Mouse (Mus musculus) cerebellum, postnatal 10 days (tissue): ENCODE results near the gene Dazap2.

Experiments used
- DNase-seq, 2 experiments: peaks; one replicate each; pipeline ENCODE4 v3.0.0; 2021; ENCODE audit warnings: mixed read lengths in 2 of 2

Dazap2 gene

DNA sequence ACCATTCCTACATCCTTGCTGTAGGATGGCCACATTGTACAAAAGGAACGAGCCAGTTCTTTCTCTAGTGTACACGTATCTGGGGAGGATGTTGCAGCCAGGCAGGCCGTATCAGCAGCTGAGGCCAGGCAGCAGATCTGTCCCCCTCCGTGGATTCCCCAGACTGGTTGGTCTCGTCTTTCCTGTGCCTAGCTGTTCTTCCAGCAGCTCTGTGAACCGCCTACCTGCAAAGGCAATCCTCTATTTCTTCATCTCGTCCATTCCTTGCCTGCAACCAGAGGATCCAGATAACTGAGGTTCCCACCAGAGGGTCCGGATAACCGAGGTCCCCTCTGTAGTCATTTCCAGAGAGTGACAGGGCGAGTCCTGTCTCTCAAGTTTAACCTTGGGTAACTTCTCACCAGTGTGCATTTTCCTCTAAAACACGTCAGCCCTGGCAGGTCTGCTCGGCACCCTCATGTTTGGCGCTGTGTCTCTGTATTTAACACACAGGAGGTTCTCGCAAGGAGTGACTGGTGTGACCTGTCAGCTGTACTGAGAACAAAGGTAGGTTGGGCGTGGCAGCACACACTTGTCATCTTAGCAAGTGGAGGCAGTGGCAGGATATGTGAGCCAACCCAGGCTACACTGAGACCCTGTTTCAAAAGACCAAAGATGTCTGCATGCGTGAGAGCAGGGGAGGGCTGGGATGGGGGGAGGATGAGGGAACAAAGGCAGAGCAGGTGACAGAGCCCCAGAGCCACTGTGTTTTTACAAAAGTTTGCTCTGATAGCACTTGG lies 25.0 kb downstream of the Dazap2 start:
- DNase-seq, result no peak

DNA sequence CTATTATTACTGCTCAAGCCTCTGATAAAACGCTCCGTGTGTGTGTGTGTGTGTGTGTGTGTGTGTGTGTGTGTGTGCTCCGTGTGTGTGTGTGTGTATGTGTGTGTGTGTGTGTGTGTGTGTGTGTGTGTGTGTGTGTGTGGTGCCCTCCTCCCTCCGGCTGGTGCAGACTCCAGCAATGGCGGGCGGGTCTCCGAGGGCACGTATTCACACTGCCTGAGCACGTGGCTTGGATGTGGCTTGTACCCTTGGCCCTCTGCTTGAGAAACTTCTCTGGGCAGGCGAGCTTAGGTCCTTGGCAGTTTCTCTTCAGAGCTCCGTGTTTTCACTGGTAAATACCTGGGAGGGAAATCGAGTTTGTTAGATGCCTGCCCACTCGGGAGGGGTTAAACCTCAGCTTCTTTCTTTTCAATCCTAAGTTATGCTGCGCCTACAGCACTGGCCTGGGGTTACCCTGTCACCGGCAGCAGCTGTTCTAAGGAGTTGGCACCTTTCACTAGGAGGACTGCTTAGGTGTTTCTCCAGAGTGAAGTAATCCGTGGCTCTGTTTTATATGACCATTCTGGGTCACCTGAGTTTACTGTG lies 26.2 kb downstream of the Dazap2 start:
- DNase-seq, result no peak

DNA sequence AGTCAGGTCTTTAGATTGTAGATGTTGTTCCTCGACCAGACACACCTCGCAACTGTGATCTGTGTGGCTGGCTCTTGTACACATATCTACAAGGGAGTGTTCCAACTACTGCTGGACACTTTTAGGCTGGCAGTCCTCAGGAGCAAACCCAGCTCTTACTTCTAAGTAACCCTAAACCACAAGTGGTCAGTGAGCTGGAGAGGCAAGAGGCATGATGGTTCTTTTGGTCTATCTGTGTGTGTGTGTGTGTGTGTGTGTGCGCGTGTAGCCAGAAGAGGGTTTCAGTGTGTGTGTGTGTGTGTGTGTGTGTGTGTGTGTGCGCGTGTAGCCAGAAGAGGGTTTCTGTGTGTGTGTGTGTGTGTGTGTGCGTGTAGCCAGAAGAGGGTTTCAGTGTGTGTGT lies 27.3 kb downstream of the Dazap2 start:
- DNase-seq, result no peak

DNA sequence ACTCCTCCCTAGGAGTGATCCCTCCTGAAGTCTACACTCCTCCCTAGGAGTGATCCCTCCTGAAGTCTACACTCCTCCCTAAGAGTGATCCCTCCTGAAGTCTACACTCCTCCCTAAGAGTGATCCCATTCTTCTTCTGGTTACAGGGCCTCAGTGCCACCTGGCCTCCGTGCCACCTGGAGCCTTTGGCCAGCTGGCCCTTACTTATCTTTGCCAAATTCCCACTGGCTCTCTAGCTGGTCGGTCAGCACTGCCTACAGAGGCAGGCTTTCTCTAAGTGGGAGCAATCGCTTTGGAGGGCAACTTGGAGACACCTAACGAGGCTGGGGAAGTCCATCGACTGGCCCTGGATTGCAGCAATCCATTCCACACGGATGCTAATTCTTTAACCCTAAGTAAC lies 31.0 kb downstream of the Dazap2 start:
- peak; percentile 36 to 48 for DNase-seq

DNA sequence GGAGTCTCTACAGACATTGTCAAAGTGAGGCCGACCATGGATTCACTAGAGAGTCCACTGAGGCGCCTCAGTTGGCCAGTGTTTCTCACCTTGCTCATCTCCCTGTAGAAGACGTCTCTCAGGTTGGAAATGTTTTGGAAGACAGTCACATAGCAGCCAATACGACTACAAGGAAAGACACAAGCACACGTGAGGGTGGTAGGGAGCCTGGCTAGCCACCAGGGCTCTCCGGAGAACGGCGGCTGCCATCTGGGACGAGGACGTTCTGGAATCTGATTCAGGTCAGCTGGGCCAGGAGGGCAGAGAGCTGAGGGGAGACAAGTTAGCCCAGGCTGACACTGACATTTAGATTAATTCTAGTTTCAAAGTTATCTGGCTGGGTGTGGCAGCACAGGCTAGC lies 35.0 kb downstream of the Dazap2 start:
- peak; percentile 50 to 51 for DNase-seq

DNA sequence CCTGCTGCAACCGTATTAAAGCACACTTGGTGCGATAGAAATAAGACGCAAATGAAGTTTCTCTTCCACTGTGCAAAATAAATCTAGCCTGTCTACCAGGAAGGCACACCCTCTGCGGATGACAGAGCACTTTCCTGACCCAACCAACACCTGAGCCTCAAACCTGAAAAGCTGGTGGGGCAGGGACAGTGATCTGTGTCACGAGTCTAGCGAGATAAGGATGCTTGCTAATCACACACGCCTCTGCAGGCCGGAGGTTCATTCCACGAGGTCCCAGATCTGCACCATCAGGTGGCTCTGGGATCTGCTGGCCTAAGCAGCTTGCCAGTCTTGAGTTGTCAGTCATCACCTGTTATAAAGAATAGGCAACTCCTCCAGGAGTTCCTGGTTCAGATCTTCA lies 36.5 kb downstream of the Dazap2 start:
- DNase-seq, result no peak

DNA sequence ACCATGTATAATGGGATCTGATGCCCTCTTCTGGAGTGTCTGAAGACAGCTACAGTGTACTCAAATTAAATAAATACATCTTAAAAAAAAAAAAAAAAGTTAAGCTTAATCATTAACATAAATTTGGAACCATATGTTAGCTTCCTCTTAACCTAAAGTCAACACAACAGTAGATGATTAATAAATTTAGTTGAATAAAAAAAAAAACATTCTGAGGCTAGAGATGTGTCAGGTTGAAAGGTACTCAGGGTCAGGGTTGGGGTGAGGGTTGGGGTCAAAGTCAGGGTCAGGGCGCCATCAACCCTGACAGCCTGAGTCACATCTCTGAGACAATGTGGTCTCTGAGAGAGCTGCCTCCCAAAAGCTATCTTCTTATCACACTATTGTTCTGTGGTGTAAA lies 39.1 kb downstream of the Dazap2 start:
- DNase-seq, result no peak

DNA sequence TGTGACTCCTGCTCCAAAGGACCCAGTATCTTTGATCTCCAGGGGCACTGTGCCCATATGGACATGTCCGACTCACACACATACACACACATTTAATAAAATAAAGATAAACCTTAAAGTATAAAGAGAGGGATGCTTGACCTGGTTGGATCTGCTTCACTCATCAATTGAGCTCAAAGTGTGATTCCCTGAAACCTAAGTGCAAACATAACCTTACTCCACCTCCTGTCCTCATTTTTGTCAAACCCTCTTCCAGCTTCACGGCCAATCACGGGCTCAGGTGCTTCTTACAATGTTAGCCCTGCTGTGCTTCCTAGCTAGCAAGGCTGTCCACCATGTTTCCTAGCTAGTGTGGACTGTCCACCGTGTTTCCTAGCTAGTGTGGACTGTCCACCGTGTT lies 40.1 kb downstream of the Dazap2 start:
- no peak for DNase-seq

DNA sequence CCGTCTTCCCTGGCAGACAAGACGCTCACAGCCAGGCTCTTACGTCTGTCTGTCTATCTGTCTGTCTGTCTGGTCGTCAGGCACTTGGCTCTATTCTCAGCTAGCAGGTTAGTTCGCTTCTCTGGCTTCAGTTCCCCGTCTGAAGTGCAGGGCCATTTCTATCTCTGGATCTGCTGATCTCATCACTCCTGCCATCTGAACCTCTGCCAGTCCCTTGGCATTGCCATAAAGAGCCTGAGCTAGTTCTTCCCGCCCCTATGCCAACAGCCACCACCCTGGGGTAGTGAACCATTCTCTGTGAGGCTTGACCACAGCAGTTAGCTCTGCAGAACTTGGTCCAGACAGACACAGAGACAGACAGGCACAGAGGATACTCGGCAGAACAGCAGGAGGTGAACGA lies 45.2 kb downstream of the Dazap2 start:
- peak; percentile 71 to 75 for DNase-seq

DNA sequence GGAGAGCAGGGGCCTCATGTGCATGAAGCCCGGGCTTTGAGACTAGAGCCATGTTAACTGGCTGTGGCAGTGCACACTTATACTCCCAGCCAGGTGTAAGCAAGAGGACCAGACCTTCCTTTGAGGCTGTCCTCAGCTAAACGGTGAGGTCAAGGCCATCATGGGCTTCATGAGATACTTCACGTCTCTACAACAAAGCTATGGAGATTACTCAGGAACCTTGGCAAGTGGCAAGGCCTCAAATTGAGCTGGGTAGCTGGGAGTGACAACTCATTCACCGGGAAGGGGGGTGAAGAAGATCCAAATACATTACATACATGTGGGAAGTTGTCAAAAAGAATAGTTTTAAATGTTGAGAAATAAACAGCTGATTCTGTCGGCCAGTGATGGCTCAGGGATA lies 45.7 kb downstream of the Dazap2 start:
- no peak for DNase-seq

DNA sequence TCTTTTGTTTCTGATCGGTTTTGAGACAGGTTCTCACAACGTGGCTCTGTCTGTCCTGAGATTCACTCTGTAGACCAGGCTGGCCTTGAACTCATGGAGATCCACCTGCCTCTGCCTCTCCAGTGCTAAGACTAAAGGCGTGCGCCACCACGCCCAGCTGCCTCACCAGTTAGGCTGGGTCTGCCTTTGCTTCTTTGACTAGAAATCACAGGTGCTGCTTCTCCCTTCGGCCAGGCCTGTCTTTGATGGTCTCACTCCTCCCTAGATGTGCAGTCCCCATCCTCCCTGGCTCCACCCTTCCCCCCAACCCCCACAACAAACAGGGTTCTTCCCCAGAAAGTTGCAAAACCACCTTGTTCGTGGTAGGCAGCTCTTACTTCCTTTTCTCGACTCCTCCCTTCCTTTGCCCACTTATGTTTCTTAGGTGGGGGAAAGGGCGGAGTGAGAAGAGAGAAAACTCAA lies 49.7 kb downstream of the Dazap2 start:
- DNase-seq, result no peak

DNA sequence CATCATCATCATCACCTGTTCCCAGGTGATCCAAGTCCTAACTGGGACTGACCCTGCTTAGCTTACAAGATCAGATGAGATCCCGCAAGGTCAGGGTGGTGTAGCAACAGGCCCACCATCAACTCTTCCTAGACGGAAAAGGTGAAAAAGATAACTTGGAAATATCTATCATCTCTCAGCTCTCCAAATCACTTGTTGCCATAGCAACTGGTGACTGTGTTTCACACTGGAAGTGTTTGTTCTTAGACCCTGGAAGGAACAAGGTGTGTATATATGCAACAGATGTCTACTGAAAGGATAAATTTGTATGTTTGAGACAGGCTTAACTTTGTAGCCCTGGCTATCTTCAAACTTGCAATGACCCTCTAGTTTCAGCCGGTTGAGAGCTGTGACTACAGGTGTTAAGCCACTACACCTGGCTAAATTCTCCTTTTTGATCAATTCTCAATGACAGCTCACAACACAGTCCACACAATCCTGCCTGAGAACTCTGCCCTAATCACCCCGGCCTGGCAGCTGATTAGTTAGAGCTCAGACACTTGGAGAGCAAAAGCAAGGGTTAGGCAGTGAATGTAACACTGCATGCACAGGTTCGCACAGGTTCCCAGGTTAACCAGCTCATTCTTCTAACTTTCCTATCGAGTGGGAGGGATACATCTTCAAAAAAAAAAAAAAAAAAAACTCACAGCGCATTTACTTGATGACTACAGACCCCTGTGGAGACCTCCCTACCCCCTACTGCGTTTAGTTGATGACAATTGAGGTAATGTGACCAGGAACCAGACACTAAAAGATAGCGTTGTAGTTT lies 50.5 kb downstream of the Dazap2 start:
- no peak for DNase-seq

DNA sequence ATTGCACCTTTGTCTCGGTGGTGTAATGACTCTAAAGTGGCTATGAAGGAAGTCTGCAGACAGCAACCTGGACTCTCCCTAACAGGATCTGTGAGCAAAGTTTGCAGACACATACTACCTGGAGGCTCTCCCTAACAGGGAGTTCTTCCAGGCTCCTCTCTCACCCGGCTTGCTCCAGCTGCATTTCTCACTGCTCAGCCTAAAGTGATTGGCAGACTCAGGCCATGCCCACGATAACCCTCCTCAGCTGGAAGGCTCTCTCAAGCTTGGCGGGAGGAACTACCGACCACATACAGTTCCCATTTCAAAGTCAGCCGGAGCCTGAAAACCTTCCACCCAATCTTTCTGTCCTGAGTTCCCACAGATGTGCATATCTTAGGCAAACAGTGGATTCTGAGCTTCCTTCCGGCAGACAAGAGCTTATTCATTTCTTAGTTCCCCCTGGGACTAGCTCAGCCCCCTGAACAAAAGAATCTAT lies 51.1 kb downstream of the Dazap2 start:
- no peak for DNase-seq

DNA sequence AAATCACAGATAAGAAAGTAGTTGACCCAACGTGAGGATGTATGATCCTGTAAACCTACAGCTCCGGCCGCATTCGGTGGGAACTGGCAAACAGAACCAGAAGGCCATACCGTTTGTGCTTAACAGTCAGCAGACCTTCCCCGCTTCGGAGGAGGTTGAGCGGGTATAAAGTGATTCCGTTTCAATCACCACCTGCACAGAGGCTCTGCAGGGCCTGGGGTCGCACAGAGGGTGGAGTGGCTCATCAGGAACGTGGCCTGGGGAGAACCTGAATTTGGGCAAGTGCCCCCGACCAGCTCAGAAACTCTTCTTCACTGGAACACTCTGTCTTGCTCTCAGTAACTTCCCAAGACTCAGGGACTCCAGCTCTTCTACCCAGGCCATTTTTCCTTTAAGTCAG lies 51.7 kb downstream of the Dazap2 start:
- DNase-seq, result no peak

DNA sequence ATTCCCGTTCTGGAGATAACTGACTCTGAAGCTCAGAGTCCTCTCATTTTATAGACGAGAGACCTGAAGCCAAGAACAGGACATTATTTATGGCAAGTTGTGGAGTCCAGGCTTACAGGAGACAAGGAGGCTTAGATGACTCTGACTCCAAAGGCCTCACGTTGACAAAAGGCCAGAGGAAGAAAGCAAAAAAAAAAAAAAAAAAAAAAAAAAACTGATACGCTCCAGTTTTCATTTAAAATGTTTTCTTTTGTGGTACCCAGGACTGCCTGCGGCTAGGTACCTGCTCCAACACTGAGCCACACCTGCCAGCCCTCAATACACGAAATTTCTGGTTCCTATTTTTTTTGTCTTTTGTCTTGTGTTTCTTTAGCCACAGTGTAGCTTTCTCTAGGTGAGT lies 52.3 kb downstream of the Dazap2 start:
- no peak for DNase-seq

DNA sequence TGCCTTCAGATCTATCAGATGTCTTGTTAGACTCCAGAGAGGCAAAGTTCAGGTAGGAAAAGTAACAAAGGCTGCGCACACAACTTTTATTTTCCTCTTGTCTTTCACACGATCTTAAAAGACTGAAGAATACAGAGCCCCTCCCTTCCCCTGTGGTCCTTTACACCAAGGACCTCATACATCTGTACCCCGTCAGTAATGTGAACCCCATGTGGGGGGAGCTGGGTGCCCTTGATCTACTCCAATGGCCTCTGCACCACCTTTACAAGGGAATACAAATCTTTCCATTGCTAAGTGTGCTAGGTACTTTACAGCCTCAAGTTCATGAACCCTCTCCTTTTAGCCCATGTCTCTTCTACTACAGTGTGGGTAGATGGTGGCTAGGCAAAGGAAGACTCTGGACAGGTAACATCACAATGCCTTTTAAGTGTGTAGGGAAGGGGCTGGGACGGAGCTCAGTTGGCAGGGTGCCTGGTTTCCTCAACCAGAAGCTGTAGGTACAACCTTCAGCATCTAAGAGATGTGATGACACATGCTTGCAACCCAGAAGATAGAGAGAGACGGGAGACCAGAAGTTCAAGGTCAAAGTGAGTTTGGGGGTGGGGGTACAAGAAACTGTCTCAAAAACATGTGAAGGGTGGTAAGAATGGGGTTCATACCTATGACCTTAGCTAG lies 52.9 kb downstream of the Dazap2 start:
- DNase-seq, result no peak

DNA sequence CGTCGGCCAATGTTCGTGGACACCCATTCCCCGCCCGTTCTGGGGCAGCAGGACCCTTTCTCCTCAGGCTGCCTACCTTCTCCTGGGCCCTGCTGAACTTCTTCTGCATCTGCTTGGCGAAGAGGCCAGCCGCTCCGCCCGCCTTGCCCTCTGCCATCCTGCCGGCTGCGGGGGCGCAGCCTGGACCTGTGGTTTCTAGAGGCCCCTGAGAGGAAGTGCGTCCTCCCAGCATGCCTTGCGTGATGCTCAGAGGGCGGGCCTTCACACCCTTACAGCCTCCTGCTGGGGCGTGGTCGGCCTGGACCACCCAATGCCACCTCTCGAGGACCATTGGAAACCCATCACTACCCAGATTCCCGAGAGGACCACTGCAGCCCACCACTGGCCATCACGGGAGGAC lies 54.2 kb downstream of the Dazap2 start, which contains the start of gene Bin2:
Gene Bin2 (minus strand): TSS at position 217 of the 400 bp plus-strand sequence.
- no peak for DNase-seq

DNA sequence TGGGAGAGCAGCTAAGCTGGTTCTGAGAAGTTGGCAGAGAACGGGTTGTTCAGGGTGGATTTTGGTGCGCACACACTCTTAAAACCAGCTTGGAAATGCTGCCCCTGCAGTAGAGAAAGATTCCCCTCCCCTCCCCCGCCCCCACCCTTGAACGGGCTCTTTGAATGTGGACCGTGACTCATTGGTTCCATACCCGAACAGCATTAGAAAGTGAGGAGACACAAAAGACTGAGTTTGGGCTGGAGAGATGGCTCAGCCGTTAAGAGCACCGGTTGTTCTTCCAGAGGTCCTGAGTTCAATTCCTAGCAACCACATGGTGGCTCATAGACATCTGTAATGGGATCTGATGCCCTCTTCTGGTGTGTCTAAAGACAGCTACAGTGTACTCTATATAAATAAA lies 54.9 kb downstream of the Dazap2 start:
- DNase-seq, result no peak
